Mouse (Mus musculus): Measurements from ENCODE around the gene Arhgap9. TPM values are rescaled to one million over a fixed set of nuclear protein-coding genes. Genes with fewer than 3 reads are reported as not detected.

Gene Arhgap9
- total RNA-seq, 1 experiment from 2014 or later = 109 TPM

DNA sequence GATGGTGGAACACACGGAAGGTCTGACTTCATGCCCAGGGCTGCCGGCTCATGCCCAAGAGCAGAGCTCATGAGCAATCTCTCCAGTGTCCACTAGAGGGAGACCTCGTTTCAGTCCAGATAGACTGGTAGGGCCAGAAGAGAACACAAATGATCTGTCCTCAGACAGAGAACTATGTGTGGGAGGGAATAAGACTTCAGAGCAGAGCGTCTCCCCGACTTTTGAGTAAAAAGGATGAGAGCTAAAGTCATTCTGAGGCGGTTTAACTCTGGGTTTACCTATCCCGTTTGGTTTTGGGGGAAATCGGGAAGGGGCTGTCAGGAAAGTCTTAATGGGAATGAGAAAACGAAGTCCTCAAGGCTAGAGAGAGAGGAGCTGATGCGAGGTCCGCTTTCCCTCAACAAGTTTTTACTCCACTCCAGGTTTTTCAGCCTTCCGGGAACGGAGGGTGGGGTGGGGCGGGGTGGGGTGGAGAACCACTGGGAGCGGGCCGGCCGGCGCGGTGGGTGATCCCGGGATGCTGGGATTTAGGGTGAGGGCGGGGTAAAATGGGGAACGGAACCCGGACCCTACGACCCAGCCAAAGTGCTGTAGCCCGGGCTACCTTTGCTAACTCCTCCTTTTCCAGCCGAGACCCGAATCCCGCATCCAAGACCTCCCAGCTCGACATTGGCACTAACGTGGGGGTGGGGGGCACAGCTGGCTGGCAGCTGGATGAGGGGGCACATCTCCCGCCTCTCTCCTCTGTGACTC, 17.3 kb downstream of the Arhgap9 start:
- peak; percentile 79 for ATAC-seq (replicated peaks; ENCODE audit: insufficient number of reproducible peaks, low FRiP score, low TSS enrichment, poor library complexity, severe bottlenecking)

DNA sequence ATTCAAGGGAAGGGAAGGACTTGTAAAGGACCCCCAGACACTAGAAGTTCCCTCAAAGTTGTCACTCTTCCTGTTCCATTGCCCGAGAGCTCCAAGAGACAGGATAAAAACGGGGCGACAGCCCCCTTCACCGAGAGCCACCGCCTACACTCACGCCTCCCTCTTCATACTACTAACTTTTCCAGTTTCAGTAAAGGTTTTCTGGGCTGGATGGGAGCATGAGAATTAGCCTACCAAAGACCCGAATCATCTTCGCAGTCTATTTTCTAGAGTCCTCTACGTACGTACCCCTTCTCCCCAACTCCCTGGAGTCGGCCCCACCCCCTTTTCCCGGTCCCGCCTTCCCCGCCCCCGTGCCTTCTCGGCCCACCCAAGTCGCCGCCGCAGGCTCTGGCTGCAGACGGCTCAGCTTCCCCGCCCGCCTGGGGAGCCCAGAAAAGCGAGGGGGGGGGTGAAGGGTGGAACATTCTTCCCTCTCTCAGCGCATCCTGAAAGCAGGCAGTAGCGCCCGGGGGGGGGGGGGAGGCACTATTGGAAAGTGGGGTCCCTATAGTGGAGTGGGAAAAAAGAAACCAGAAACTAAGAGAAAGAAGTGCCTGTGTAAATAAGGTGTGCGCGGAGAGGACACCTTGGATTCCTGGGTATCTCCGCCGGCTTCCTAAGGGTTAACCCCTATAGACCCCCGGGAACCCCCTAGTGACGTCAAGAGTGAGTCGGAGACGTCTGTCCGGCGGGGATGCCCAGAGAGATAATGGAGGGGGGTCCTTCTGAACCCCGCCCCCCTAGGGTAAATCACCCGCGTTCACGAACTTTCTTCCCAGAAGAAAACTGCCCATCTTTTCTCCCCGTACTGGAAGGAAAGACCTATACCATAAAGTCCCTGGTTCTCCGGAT, 18.2 kb downstream of the Arhgap9 start:
- no peak for ATAC-seq (replicated peaks; ENCODE audit: insufficient number of reproducible peaks, low FRiP score, low TSS enrichment, poor library complexity, severe bottlenecking)

DNA sequence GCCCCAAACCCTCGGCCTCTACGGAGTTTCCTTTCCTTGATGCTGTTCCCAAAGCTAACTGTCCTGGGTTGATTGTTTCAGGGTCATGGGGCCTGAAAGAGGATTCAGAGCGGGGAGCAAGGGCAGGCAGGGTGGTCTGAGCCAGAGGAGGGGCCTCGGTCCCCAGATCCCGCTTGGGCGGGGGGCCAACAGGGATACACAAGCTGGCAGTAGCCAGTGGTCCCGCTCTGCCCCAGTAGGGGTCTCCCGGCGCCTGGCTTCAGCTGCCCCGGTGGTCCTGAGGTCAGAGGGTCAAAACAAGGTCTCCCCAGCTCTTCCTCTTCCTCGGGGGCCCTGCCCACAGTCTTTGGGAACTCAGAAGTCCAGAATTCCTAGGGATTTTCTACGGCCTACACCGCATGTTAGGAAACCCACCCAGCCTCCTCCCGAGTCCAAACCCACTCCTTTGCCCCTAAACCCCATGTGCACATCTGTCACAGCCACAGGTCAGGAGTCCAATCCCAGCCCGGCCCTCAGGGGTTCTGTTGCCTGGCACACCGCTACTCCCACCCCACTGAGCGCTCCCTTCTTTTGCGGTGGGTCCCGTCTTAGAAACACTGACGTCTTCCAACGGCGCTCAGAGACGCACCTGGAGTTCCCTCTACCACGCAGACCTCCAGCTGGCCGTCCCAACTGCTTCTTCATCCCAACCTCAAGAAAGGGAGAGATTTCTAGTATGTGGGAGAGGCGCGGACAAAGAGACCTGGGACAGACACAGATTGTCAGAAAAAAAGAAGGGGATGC, 19.0 kb downstream of the Arhgap9 start:
- no peak for ATAC-seq (replicated peaks; ENCODE audit: insufficient number of reproducible peaks, low FRiP score, low TSS enrichment, poor library complexity, severe bottlenecking)

DNA sequence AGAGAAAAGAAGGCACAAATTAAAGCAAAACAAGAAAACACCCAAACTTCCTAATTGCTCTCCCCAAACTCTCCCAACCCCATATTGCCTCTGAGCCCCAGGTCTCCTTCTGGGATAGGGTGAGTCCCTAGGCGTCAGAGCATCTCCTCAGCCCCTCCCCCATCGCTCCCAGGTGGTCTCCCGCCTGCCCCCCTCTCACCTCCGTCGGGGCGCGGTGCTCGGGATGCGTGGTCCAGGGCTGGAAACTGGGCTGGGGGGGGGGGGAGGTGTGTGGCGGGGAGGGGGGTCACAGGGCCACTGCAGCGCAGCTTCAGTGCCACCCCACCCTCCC, 19.6 kb downstream of the Arhgap9 start:
- no peak for ATAC-seq (replicated peaks; ENCODE audit: insufficient number of reproducible peaks, low FRiP score, low TSS enrichment, poor library complexity, severe bottlenecking)

DNA sequence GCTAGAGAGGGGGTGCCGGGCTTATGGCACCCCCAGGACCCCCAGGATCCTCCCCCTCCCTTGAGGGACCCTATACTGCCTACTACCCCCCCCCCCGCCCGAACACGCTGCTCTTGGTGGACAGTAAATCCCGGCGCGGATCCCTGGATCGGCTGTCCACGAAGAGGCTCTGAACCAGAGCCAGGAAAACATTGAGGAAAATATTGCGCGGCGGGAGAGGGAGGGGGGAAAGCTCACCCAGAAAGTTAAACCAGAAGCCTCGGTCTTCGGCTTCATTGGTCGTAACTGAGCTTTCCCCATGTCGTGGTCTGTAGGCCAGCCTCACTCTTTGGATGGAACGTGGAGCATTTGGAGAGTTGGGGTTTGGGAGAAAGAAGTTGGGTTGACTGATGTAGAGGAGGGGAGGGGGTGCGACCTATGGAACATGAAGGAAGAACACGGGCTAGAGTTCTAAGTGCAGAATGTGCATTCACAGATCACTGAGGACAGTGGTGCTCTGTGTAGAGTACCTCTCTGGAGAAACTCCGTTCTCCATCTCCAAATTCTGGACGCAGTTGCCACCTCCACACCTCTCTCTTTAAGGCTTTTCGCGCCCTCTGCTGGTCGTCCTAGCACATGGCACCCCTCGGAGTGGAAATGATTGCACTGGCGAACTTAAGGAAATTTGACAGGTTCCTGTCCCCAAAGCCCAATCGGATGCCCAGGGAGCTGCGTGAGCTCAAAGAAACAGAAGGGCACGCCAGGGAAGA, 20.3 kb downstream of the Arhgap9 start, which contains the start of gene Gli1:
Gene Gli1 (minus strand): TSS at position 84 of the 749 bp plus-strand sequence.
- ATAC-seq (replicated peaks; ENCODE audit: insufficient number of reproducible peaks, low FRiP score, low TSS enrichment, poor library complexity, severe bottlenecking) = peak; percentile 66

DNA sequence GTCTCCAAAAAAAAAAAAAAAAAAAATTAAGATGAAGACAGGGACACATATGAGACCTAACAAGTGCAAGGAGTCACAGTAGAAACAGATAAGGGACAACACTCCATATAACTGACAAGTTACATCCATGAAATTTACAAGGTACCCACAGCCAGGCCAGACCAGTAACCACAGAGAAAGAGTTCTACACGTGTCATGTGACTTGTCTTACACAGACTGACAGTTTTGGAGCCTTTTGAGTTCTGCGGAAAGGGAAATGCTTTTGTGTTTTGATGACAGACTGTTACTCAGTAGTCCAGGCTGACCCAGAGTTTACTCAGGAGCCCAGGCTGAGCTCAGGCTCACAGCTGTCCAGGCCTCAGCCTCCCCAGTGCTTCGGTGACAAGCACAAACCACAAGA, 21.3 kb downstream of the Arhgap9 start:
- ATAC-seq (replicated peaks; ENCODE audit: insufficient number of reproducible peaks, low FRiP score, low TSS enrichment, poor library complexity, severe bottlenecking) = no peak

DNA sequence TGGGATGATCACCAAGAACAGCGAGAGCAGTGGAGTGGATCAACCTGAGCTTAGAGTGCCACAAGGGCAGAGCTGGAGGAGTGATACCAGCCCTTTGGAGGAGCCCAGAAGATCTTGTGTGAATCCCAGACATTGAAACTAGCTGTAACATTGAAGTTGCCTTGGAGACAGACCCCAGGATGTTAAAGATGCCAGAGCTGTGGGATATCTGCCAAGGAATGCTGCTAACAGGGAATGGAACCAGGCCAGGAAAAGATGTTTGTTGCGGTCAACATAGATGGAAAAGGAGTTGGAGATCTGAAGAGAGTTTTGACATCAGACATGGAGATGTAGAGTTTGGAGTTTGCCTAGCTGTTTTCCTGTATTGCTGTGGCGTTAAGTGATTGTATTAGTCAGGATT, 24.4 kb downstream of the Arhgap9 start:
- no peak for ATAC-seq (replicated peaks; ENCODE audit: insufficient number of reproducible peaks, low FRiP score, low TSS enrichment, poor library complexity, severe bottlenecking)

DNA sequence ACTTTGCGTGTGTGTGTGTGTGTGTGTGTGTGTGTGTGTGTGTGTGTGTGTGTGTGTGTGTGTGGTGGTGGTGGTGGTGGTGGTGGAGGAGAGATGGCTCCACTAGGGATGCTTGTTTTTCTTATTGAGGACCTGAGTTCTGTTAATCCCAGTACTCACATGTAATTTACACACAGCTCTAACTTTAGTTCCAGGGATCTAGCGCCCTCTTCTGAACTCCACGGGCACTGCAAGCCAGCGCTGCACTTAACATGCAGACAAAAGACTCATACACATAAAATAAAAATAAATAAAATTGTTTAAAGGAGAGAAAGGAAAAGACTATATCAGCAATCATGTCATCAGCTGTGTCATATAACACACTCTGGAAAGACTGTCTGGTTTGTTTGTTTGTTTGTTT, 27.2 kb downstream of the Arhgap9 start:
- ATAC-seq (replicated peaks; ENCODE audit: insufficient number of reproducible peaks, low FRiP score, low TSS enrichment, poor library complexity, severe bottlenecking) = no peak

DNA sequence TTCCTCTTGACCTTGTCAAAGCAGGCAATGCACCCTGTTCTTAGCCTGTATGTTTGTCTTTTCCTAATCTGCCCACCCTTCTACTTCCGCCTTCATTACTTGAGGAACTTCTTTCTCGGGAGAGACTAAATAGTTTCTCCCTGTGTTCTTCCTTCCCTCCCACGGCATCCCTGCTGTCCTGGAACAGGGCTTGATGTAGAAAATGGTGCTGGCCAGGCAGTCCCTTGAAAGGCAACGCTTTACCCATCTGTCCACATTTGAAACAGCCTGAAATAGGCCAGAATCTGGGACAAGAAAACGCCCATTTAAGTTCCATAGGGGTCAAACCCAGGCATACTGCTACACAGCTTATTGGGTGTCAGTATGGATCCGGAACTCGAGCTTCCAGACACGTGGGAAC, 28.0 kb downstream of the Arhgap9 start:
- no peak for ATAC-seq (replicated peaks; ENCODE audit: insufficient number of reproducible peaks, low FRiP score, low TSS enrichment, poor library complexity, severe bottlenecking)

DNA sequence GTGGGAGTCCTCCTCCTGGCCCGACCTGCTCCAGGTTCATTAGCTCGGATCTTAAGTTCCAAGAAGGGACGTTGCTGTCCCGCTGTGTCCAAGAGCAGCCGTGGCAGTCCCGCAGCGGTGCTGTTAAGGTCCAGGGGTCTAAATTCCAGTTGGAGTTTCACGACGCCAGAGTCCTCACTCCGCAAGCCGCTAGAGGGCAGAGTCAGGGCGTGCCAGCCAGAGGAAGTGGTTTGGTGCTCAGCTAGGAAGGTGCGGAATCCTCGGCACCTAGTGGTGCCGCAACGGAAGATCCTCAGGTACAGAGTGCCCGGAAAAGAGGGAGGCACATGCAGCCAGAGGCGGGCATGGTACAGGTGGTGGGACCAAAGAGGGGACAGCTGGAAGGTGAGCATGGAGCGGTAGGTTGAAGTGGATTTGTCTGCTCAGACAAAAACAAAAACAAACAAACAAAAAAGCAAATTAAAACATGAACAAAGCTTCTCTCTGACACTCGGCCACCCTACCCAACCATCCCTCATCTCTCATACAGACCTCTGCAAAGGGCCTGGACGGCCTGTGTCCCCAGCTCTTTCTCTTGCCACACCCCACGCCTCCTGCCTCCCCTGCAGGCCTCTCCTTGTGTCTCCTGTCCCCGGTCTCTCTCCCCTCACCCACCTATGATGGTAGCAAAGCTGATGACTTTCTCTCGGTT, 29.0 kb downstream of the Arhgap9 start:
- peak; percentile 71 for ATAC-seq (replicated peaks; ENCODE audit: insufficient number of reproducible peaks, low FRiP score, low TSS enrichment, poor library complexity, severe bottlenecking)

DNA sequence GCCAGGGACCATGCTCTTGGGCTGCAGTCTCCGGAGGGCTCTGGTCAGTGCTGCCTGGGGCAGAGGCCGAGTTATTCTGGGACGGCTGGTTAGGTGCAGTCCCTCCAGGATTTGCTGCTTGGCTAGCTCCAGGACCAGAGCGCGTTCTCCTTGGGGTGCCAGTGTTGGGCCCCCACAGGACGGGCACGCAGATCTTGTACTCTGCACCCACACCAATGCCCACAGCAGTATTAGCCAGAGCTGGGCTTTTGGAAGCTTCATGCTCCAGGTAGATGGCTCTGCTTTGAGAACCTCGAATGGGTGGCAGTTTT, 29.5 kb downstream of the Arhgap9 start:
- ATAC-seq (replicated peaks; ENCODE audit: insufficient number of reproducible peaks, low FRiP score, low TSS enrichment, poor library complexity, severe bottlenecking) = no peak

DNA sequence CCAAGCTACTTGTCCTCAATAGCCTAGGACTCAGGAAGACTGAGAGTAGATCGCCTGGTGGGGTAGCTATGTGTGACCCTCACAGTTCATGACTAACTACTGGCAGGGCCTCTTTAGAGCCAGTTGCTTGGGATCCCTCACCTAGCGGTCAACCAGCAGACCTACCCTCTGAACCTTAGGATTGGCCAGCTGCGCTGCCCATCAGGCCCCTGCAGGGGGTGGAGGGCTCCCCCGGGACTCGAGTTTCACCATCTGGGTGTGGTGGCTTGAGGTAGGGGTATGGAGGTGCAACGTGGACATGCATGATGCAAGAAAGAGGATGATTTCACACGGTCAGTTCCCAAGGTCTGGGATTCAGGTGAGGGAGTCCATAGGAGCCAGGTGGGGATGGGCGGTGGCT, 30.0 kb downstream of the Arhgap9 start:
- no peak for ATAC-seq (replicated peaks; ENCODE audit: insufficient number of reproducible peaks, low FRiP score, low TSS enrichment, poor library complexity, severe bottlenecking)

DNA sequence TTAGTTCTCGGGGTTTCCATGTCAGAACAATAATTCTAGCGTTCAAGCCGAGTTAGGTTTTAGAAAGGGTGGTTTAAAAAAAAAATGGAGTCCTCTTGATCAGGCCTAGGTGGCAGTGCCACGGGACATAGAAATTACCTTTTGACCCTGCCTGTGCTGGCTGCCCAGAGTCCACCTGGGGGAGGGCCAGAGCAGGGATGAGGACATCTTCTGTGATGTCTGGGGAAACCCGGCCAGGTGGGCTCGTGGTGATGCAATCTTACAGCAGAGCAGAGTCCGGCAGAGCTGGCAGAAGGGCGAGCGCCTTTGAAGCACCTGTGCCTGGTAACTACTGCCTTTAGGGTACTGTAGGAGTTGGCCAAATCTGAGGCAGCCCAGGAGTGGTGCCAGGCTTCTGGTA, 30.4 kb downstream of the Arhgap9 start:
- ATAC-seq (replicated peaks; ENCODE audit: insufficient number of reproducible peaks, low FRiP score, low TSS enrichment, poor library complexity, severe bottlenecking) = no peak

DNA sequence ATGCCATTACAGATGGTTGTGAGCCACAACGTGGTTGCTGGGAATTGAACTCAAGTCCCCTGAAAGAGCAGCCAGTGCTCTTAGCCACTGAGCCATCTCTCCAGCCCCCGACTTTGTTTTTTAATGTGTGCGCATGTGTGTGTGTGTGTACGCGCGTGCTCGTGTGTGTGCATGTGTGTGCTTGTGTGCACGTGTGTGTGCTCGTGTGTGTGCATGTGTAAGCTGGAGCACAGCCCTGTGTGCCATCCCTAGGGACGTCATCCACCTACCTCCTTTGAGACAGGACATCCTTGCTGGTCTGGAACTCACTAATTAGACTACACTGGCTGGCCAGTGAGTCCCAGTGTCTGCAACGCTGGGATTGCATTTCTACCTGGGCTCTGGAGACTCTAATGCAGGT, 31.0 kb downstream of the Arhgap9 start:
- no peak for ATAC-seq (replicated peaks; ENCODE audit: insufficient number of reproducible peaks, low FRiP score, low TSS enrichment, poor library complexity, severe bottlenecking)

DNA sequence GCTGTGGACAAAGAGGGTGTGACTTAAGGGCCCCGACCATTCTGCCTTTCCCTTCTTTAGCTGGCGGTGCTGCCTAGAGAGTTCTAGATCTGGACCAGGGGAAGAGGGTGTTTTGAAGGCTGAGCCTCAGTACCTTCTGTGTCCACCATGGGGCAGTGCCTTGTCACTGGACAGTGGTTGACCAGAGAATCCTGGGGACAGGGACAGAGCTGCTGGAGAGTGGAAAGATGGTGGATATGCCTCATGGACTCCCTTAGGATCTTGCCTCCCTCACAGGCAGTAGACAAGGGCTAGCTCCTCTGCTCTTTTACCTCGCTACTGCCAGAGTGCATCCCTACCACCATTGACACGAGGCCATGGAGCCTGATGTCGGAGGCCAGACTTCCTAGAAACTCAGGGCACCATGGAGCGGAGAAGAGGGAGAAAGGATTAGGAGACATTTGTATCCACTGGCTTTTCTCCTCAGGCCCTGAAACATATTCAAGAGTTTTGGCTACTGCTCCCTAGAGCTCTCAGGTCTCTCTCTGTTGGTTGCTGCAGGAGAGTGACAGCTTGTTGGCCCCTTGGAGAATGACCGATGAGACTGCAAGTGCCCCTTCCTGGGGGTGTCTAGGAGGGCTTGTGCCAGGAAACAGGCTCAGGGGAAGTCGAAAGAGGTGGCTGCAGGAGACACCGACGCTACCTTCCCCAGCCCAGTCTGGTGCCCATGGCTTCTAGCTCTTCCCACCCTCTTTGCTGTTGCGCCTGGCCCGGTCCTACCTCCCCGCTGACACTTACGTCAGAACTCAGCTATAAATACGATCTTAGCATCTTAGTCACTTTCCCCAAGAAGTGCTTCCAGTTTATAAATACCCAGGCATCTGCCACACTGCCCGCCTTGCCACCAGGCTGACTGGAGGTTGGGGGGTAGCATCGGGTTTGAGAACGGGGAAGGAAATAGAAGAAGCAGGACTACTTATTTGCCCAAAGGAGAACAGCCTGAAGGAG, 32.4 kb downstream of the Arhgap9 start, which contains the start of gene Inhbe:
Gene Inhbe (minus strand): TSS at position 503 of the 987 bp plus-strand sequence.
- ATAC-seq (replicated peaks; ENCODE audit: insufficient number of reproducible peaks, low FRiP score, low TSS enrichment, poor library complexity, severe bottlenecking) = 0 out of 2 replicates have a peak, but pooled peaks have one; percentile 13

DNA sequence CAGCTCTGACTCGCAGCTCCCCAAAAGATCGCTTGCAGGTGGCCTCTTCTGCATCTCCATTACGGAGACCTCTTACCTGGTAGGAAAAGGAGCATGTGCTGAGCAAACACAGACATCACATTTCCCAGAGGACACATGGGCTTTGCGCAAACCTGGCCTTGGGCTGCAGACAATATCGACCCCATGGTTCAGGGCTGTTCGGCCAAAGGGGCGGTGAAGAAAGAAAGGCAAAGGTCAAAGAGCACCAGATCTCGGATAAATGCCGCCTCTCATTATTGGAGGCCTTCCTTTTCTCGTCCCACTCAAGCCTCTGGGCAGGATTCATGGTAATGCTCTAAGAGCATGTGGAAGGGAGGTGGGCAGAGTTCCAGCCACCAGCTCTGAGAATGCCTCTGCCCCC, 33.6 kb downstream of the Arhgap9 start:
- no peak for ATAC-seq (replicated peaks; ENCODE audit: insufficient number of reproducible peaks, low FRiP score, low TSS enrichment, poor library complexity, severe bottlenecking)

DNA sequence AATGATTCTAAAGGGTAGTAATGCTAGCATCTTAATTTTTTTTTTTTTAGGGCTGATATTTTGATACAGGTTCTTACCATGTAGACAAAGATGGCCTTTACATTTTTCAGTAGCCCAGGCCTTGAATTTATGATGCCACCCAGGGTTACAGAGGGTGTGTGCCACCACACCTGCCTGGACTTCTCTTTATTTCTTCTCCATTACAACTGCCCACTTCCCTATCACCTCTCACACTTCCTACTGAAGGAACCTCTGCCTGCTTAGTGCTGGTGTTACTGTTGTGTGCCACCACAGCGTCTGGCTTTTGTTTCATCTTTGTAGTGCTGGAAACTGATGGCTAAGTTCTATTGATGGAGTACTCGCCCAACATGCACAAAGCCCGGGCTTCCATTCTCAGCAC, 39.0 kb downstream of the Arhgap9 start:
- peak; percentile 67; the same call in 1 of the 2 replicates for ATAC-seq (replicated peaks; ENCODE audit: insufficient number of reproducible peaks, low FRiP score, low TSS enrichment, poor library complexity, severe bottlenecking)

Data from monocyte, adult 5-6 weeks (primary cell).